Mouse (Mus musculus) kidney, adult 9 months (tissue): ENCODE measurements around the gene Olfr281.
"Not testable (repeated sequence)": the region's sequence is repeated elsewhere in the genome, so short reads cannot be mapped to it uniquely, and the experiment has no call there.

Experiments
- DNase-seq: peaks from one replicate; pipeline ENCODE4 v3.0.0; 2022

Olfr281 gene

DNA sequence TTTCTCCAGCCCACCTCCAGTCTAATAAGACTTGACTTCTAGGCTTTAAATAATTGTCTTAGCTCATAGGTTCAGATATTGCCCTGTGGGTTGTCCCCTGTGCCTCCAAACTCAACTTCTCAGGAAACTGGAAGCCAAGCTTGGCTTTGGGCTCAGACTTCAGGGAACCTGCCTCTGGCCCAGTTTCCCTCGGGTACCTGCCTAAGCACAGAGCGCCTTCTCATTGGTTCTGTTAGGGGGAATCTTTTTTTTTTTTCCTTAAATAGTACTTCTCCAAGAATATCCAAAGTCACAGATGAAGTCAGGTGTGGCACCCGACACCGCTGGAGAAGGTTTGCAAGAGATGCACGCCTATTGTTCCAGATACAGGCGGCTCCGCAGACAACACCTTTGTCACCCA is at the start of gene Olfr281:
Olfr281 (plus strand) TSS at position 301 of the 400 bp plus-strand sequence.
- DNase-seq, result no peak

DNA sequence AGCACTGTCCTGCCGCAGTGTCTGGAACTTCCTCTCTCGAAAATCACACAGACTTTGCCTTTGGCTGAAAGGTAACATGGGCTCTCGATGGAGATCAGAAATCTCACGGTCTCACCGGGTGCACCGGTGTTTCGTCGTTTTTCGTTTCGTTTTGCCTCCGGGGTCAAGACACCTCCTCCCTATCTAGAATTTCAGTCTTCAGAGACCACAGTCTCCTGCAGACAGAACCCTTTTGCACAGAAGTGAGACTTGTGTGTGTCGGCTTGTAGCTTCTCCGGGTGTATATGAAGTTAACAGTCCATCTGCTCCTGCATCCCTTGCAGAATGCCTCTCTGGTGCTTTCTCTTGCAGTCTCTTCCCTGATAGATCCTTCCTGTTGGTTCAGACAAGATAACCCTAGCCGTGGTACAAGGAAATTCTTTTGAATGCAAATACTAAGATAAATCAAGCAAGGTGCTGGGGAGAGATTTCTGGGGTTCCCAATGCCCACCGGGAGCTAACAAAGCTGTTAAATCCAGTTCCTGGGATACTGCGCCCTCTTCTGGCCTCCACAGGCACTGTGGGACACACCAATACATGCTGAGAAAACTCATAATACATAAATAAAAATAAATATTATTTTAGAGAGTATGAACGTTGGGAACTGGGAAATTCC is 43.9 kb upstream of the Olfr281 start:
- peak; percentile 36 for DNase-seq

DNA sequence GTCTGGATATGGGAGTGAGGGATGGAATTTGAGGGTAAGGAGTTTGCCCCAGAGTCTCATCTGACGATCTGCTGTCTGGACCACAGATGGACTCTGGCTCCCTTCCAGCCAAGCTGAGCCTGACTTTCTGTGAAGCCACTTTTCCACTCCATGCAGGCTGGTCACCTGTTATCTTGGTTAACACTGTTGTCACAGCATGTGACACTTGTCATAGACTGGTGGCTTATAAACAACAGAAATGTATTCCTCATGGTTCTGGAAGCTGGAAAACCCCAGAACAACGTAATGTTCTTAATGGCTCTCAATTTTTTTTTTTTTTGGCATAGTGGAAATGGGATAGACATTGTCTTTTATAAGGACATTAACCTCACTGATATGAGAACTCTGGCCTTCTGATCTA is 42.8 kb upstream of the Olfr281 start:
- no peak for DNase-seq

DNA sequence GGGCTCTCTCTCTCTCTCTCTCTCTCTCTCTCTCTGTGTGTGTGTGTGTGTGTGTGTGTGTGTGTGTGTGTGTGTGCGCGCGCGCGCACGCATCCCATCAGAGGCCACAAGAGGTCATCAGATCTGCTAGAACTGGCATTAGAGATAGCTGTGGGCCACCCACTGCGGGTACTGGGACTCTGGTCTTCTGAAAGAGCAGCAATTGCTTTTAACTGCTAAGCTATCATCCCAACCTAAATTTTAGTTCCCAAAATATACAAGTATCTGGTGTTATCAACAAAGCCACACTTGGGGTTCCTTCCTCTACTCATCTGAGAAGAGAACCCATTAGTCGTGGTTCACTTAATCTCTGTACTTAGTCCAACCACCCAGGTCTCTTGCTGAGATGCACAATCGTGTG is 42.1 kb upstream of the Olfr281 start:
- no peak for DNase-seq

DNA sequence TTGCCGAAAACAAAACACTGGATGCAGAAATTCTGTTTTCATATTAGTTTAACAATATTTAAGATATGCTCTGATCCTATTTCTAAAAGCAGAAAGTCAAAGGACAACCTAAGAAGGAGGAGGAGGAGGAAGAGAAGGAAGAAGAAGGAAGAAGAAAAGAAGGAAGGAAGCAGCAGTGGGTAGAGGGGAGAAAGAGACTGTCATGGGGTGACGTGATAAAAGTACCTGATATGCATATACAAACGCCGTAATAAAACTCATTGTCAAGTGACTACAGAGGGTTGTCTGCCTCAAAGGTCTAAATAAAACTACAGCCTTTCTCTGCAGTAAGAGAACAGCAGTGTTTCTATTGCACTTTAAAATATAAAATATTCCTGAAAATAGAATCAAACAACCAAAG is 36.4 kb upstream of the Olfr281 start:
- DNase-seq, result no peak

DNA sequence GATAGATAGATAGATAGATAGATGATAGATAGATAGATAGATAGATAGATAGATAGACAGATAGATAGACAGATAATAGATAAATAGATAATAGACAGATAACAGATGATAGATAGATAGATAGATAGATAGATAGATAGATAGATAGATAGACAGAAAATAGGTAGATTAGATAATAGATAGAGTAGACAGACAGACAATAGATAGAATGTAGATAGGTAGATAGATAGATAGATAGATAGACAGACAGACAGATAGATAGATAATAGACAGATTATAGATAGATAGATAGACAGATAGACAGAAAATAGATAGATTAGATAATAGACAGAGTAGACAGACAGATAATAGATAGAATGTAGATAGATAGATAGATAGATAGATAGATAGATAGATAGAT is 35.6 kb upstream of the Olfr281 start:
- not testable (repeated sequence) for DNase-seq

DNA sequence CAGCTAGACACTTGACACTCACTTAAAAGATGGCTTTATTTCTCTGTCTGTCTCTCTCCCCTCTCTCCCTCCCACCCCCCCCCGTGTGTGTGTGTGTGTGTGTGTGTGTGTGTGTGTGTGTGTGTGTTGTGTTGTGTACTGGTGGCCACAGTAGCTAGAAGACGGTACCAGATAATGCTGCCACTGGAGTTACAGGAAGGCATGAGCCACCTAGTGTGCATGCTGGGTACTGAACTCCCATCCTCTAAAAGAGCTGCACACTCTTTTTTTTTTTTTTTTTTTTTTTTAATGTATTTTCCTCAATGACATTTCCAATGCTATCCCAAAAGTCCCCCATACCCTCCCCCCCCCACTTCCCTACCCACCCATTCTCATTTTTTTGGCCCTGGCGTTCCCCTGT is 35.1 kb upstream of the Olfr281 start:
- peak; percentile 9 for DNase-seq

DNA sequence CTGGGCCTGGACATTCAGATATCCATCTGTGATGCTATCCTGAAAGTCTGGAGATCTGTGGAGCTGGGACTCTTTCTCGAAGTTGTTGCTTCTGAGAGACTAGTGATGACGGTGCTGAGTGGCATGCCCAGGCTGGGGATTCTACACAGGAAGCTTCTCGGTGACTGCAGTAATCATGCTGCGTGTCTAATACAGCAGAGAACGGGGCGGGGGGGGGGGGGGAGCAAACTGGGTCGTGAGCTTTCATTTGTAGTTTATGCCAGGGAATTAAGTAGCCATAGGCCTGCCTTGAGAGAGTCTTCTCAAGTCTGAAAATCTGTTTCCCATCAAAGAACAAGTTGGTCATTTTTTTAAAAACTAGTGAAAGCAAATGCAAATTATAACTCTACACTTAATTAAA is 34.3 kb upstream of the Olfr281 start:
- DNase-seq, result no peak

DNA sequence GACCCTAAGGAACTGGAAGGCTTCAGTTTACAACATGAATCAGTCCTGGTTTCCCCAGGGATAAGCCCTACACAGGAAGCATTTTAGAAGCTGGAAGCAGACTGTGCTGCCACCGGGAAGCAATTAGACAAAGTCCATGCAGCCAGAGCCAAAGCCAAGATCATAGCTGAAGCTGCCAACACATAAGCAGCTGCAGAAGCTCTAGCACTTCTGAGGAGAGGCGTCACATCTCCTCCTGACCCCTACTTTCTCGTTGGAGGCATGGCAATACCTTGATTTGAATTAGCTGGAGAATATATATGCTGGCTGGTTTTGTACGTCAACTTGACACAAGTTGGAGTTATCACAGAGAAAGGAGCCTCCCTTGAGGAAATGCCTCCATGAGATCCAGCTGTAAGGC is 31.5 kb upstream of the Olfr281 start:
- DNase-seq, result no peak

DNA sequence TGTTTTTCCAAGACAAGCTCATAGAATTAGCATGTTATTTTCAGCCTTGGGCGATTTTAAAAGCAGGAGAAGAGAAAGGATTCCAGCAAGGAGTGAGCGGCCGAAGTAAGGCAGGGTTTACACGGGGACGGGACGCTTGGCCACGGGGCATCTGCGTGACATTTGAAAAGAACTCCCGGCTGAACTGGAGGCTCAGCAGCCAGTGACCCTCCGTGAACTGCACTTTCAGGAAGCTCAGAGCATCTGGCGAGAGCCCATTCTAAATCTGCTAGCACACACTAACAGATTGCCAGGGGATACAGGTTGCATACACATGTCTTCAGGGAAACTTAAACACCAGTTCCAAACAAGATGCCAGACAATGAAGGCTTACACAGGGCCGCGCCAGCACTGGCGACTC is 28.1 kb upstream of the Olfr281 start:
- no peak for DNase-seq

DNA sequence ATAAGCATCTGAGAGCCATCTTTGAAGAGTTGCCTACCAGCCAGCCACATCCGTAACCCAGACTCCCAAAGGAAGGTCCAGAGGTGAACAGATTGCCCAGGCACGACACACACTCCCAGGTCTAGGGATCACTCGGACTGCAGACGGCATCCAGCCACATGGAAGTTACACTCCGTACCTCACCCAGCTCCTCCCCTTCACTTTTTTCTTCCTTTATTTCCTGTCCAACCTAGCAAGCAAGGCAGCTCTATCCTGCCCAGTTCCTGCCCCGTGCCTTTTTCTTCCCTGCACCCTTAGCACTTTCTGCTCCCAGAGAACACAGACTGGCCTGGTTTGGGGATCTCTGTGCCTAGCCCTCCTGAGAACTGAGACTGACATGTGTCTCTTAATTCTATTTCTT is 27.6 kb upstream of the Olfr281 start:
- DNase-seq, result no peak

DNA sequence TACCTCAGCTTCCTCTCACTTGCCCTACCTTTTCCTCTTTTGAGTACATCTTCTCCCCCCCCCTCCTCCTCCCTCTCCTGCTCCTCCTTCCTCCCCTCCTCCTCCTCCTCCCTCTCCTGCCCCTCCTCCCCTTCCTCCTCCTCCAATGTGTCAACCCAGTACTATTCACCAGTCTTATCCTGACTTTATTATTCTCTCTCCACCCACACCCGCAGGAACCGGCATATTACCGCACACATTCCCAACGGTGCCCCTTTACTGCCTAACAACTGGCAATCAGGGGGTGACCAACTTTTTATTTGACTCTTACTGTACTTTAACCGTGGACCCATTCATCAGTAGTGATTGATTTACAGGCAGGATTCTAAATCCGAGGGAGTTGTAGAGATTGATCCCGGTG is 27.2 kb upstream of the Olfr281 start:
- no peak for DNase-seq

DNA sequence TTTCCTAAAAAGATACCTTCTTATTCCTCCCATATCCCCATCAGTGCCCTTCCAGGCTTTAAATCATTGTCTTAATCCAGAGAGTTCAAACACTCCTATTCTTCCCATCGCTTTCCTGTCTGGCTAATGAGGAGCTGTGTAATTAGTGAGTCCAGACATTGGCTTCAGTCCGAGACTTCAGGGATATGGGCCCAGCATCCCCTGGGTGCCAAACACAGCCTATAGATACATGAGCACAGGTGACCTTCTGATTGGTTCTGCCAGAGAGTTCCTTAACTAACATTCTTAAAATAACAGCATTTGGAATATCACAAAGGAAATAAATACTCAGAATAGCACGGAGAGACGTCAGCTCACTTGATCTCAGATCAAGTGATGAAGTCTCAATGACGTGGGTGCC is 21.5 kb upstream of the Olfr281 start, which contains the start of gene Olfr282:
Olfr282 (plus strand) TSS at position 301 of the 400 bp plus-strand sequence.
- not testable (repeated sequence) for DNase-seq

DNA sequence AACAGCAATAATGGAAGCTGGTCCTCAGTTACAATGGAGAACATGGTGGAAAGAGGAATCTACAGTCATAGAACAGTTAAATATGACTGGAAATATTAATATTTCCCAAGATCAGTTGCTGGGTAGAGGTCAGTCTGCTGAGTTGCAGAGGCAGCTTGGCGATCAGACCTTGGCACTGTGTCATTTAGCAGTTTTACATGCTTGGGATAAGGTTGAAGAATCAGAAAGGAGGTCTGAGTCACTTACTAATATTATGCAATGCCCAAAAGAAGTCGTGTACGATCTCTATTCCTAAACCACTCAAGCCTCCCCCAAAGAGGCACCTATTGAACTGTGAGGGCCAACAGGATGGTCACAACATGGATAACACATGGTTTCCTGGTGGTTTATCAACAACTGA is 7.8 kb upstream of the Olfr281 start:
- DNase-seq, result no peak

DNA sequence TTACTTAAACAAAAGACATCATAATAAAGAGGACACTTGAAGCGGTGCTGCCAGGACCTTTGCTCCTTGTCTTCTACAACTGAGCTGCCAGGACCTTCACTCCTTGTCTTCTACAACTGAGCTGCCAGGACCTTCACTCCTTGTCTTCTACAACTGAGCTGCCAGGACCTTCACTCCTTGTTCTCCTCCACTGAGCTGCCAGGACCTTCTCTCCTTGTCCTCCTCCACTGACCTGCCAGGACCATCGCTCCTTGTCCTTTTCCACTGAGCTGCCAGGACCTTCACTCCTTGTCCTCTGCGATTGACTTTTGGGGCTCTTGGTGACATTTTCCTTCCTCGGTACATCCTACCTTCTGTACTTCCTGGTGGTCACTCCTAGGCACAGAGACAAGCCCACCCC is 3.9 kb upstream of the Olfr281 start:
- DNase-seq, result peak; percentile 84

DNA sequence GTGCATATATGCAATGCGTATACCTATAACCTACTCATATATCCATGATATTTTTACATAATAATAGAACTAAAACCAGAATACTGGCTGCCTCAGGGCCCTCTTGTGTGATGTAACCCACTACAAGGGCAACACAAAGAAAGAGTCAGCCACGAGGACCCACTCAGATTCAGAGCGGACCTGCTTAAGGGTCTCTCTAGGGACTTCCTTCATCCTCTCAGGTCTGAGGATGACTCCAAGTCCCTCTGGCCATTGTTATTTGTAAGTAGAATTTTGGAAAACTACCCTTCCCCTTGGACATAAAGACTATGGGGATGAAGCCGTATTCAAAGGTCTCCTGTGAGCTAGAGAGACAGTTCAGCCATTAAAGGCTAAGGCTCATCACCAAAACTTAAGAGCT is 17.2 kb downstream of the Olfr281 start, which contains the start of gene OR5BS1P:
OR5BS1P (plus strand) TSS at position 301 of the 400 bp plus-strand sequence.
- no peak for DNase-seq

DNA sequence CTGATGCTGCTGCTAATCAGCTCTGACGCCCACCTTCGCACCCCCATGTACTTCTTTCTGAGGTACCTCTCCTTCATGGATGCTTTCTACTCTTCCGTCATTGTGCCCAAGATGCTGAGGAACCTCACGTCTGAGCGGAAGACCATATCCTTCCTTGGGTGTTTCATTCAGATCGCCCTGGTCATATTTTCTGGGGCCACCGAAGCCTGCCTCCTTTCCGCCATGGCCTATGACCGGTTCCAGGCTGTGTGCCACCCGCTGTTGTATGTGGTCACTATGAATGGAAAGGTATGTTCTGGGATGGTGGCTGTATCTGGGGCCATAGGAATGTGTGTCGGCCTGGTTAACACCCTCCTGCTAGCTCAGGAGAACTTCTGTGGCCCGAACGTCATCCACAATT is 19.2 kb downstream of the Olfr281 start:
- DNase-seq, result no peak

DNA sequence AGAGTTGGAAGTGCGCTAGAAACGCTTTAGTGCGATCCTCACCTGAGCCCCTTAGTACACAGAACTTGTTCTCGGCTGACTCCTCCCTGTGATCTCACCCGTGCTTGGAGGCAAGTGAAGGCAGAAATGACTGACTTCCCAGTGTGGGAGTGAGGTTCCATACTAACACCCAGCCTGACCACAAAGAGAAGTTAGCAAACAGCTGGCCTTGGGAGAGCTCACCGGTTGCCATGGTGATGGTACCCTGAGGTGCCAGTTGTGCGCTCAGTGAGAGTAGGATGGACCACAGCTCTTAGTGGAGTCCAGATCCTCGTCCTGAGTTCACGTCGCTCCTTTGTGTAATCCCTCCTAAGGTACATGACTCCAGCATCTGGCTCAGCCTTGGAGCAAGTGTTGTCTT is 22.6 kb downstream of the Olfr281 start:
- no peak for DNase-seq

DNA sequence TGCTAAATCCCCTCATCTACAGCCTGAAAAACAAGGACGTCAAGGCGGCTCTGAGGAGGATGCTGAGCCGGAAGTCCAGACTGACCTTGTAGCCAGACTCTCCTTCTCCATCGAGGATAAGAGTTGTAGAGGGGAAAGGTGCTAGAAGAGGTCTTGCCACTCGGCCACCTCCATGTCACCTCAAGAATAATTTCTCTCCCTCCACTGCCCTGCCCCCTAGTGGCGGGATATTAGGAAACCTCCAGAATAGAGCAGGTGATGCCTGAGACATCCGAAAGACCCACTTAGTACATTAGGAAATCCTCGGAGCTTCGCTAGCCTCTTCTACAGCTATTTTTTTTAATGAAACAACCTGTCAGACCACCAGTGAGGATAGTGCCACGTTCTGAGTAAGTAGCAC is 23.0 kb downstream of the Olfr281 start:
- DNase-seq, result peak; percentile 28

DNA sequence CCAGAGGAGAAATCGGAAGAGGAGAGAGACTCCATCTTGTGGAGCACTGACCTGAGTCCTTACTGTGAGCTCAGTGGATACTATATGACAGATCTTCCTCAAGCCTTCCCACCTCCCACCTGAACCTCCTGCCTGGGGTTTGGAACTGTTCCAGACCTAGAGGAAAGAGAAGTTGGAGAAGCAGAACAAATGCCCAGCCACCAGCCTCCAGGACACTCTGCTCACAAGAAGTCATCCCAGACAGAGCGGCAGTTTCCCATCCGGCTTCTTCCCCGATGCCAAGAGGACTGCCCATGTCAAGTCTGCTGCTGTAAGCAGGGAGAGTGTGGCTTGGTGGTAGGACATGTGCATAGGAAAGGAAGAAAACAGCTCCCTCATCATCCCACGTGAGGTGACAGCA is 23.9 kb downstream of the Olfr281 start:
- no peak for DNase-seq

DNA sequence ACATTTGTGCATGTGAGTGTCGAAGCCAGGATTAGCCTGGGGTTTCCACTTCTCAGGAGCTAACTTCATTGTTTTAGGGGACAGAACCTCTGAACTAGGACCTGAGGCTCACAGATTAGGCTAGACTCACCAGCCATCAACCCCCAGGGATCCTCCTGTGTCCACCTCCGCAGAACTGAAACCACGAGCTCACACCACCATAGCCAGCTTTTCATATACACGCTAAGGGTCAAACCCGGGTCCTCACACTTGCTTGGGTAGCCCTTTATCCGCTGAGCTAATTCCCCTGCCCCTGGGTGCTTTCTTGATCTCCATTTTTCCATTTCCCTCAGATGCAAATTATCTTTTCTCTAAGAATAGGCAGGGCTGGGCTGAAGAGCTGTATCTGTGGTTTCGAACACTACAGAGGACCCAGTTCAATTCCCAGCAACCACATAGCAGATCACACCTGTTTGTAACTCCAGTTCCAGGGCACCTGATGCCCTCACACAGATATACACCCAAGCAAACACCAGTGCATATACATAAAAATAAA is 27.2 kb downstream of the Olfr281 start:
- DNase-seq, result no peak

DNA sequence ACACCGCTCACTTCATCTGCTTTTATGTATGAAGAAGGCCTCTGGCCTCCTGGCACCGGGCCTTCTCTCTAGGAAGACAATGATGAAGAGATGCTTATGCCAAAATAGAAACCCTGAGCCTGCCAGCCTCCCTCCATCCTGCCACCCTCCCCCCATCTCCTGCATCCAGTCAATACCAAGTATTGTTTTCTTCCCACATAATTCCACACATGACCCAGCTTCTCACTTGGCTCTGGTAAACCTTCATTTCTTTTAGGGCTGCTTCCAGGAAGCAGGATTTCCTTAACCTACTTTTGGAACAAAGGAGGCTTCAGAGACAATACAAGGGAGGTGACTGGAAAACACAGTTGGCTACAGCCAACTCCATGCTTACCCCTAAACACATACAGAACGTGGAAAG is 30.3 kb downstream of the Olfr281 start, which contains the start of gene Lalba:
Lalba (minus strand) TSS at position 21 of the 400 bp plus-strand sequence.
- no peak for DNase-seq

DNA sequence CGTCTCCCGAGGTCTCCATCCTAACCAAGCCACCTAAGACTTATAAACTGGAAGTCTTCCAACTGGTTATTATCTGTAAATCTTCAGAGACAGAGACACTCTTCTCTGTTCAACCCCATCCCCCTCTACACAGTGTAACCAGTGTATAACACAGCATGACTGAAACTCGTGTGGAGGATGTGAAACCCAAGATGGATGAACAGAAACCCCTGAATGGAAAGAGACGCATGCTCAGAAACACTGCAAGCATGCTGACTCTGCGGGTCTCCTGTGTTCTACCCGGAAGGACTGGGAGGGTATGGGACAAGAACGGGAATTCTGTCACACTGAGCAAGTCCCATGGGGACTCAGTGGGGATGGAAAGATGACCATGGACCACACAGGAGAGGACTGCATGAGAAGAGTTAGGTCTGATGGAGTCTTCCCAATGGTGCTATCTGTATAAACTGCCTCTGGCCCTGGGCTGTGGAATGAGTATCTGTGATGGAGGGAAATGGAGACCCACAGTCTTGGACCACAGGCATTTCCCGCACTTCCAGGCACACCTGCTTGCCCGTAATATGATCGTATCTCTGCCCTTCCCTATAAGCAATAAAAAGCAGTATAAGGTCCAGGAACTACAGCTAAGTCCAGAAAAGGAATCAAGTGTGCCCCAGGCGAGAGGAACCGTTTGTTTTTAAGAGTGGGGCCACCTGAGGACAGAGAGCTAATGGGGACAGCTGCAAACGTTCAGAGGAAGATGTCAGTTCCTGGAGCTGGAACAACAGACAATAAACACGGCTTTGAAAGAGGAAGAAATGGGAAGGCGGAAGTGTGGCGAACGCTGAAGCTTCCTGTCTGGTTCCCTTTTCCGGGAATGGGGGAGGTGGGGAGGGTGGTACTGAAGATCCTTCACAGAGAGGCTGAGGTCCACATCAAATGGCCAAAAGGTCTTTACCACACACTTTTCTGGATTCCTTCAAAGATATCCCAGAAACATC is 31.8 kb downstream of the Olfr281 start:
- DNase-seq, result peak; percentile 24
